Mouse (Mus musculus) forebrain, embryonic 10.5 days (tissue): ENCODE measurements around the gene Ascc2. TPM values are rescaled to one million over a fixed set of nuclear protein-coding genes. Genes with fewer than 3 reads are reported as not detected.

ENCODE experiments used
- DNase-seq: peaks from one replicate; pipeline ENCODE4 v3.0.0-alpha.2; 2017; ENCODE audit warnings: low spot score; ENCODE audit errors: extremely low spot score
- H3K27ac ChIP-seq: fragments of 300-500 bp; sonication (generic); 2 replicates; pipeline ENCODE4 v1.5.1; 2016; ENCODE audit warnings: mild to moderate bottlenecking
- H3K27me3 ChIP-seq: fragments of 300-500 bp; sonication (generic); 2 replicates; pipeline ENCODE4 v1.6.1; 2016; ENCODE audit warnings: mild to moderate bottlenecking; ENCODE audit not compliant: poor library complexity, severe bottlenecking
- H3K36me3 ChIP-seq: fragments of 300-500 bp; sonication (generic); replicated peaks from 2 replicates; pipeline ENCODE4 v1.6.1; 2016; ENCODE audit warnings: mild to moderate bottlenecking, moderate library complexity
- H3K4me1 ChIP-seq: fragments of 300-500 bp; sonication (generic); 2 replicates; pipeline ENCODE4 v1.6.1; 2016
- H3K4me3 ChIP-seq: fragments of 300-500 bp; sonication (generic); 2 replicates; pipeline ENCODE4 v1.5.1; 2016; ENCODE audit warnings: mild to moderate bottlenecking, moderate library complexity
- H3K9me3 ChIP-seq: fragments of 300-500 bp; sonication (generic); 2 replicates; pipeline ENCODE4 v1.6.1; 2016; ENCODE audit warnings: mild to moderate bottlenecking, moderate library complexity
- WGBS: fragments of 180-500 bp; shearing (Covaris S2); methylation state at CpG from one replicate; pipeline ENCODE4 v1.1.7; 2016; 5-methylcytosine and 5-hydroxymethylcytosine counted together
- polyA plus RNA-seq: library from polyadenylated mRNA; unstranded; fragments of >200 nt; fragmentation: Nextera tagmentation; extraction: Ambion mirVana; gene quantifications from 2 replicates; pipeline ENCODE4 v1.2.1, GENCODE M21; 2016

Gene Ascc2
- polyA plus RNA-seq, 1 experiment from 2014 or later: 38.1 TPM

DNA sequence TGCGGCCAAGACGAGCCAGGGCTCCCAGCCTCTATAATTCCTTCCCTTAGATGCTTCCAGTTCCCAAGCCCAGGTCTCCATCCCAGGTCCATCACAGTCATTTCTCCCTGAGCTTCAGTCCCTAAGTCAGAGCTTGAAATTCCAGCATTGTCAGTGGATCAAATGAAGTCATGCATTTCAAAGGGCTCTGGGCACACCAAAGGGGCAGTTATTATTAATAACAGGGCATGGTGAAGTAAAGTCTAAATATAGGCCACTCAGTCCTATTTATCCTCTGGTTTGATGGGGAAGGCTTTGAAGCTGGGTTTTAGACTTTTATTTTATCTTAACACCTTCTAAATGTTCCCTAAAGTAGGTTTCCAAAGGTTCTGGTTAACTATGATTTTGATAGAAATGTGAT lies 25.6 kb upstream of the Ascc2 start:
- no peak for DNase-seq

DNA sequence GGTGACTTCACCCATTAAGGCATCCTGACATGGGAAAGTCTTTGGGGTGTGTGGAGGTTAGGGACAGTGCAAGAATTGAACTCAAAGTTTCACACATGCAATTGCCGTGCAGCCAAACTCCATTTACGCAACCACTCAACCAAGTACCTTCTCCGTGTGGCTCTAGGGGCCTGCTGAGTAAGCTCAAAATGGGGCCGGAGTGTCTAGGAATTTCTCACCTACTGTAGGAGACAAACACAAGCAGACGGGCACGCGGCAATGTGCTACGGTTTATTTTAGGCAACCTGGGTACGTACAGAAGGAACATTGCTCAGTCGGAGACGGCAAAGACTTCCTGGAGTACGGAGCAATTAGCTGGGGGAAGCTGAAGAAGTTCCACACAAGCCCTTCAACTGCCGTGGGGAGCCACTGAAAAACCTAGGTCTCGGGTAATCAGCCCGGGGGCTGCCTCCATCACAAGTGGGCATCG lies 17.5 kb upstream of the Ascc2 start, which contains the start of gene Gm11032:
TSS of gene Gm11032 (plus strand) at position 51 of the 469 bp plus-strand sequence.
- Histone ChIP-seq H3K36me3 (no peaks in the 10 kb centered on the region), H3K27me3 (no peaks in the 10 kb centered on the region), H3K27ac (no peak within 1 kb of the TSS), H3K4me1 (0 out of 2 replicates have a peak, but pooled peaks cover 7% of the 10 kb centered on the region), H3K4me3 (no peak within 1 kb of the TSS), H3K9me3 (no peaks in the 10 kb centered on the region)
- DNase-seq: no peak
- WGBS: 86% methylated on average over 16 of the region's 16 CpGs

More for the DNA sequence above, 25.6 kb upstream of the Ascc2 start:
- Histone ChIP-seq H3K27me3 (no peaks in the 10 kb centered on the region), H3K4me1 (no peaks in the 10 kb centered on the region), H3K27ac (no peak overlapping the region), H3K36me3 (no peaks in the 10 kb centered on the region), H3K4me3 (no peak overlapping the region), H3K9me3 (no peaks in the 10 kb centered on the region)
- 74% methylated on average over 2 of the region's 2 CpGs for WGBS

DNA sequence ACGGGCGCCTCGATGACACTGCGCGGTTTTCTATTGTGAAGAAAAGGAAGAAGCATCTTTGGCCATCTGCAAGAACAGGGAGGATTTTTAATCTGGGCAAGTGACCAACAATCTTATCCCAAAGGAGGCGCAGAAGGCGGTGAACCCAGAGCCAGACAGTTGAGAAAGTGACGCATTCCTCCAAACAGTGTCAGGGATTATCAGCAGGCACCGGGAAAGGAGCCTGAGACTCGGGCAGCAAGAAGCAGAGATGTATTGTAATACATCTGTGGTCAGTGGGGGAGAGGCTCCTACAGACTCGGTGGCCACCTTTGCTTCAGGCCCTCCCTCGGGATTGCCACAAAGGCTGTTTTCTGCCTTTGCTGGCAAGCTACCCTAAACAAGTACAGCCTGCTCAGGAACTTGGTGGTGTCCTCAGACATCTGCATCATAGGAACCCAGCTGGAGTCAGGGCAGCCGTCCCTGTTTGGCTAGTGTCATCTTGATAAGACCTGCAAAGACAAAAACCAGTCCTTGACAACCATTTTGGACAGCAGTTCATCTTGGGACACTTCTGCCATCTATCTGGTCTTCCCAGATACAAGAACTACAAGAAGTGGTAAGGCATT lies 16.9 kb upstream of the Ascc2 start:
- H3K36me3 ChIP-seq: no peaks in the 10 kb centered on the region
- no peaks in the 10 kb centered on the region for H3K9me3 ChIP-seq
- H3K27ac ChIP-seq: no peak overlapping the region
- 62% methylated on average over 13 of the region's 13 CpGs for WGBS
- no peak overlapping the region for H3K4me3 ChIP-seq
- DNase-seq: no peak
- H3K4me1 ChIP-seq: 0 out of 2 replicates have a peak, but pooled peaks cover 7% of the 10 kb centered on the region
- H3K27me3 ChIP-seq: no peaks in the 10 kb centered on the region

DNA sequence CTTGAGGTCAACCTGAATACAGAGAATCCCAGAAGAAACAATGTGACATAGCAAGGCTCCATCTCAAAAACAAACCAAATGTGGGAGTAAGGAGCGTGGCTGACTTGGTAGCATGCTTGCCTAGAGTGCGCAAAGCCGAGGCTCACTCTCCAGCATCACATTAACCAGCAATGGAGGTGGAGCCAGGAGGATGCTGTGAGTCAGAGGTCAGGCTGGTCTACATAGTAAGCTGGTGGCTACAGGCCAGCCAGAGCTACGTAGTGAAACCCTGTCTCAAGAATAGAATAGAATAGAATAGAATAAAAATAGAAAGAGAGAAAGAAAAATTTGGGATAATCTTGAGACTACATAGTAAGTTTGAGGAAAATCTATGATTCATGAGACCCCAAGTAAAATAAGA lies 15.7 kb upstream of the Ascc2 start:
- no peak for DNase-seq
- H3K27me3 ChIP-seq: no peaks in the 10 kb centered on the region
- no peak overlapping the region for H3K4me3 ChIP-seq
- H3K36me3 ChIP-seq: no peaks in the 10 kb centered on the region
- no peaks in the 10 kb centered on the region for H3K9me3 ChIP-seq
- no peak overlapping the region for H3K27ac ChIP-seq
- 83% methylated on average over 4 of the region's 4 CpGs for WGBS
- H3K4me1 ChIP-seq: 0 out of 2 replicates have a peak, but pooled peaks cover 7% of the 10 kb centered on the region

DNA sequence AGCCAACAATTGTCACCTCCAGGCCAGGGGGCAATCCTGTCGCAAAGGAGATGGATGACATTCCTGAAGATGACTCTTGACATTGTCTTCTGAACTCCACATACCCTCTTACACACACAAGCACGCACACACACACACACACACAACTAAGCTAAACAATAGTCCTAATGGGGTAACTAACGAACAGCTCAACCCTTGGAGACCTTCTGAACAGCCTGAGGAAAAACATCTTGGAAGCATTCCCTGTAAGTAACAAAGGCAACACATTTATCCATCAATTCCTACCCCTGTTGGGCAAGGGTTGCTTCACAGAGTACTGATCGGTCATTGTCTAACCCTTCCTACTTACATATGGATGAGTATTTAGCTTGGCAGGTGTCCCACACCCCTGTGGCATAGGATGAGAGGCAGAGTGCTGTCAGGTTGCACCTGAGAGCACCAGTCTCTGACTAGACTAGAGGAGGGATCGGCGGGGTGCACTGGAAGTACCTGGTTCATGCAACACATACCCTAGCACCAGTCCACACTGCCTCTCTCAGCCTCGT lies 15.0 kb upstream of the Ascc2 start:
- no peaks in the 10 kb centered on the region for H3K27me3 ChIP-seq
- no peak overlapping the region for H3K27ac ChIP-seq
- no peaks in the 10 kb centered on the region for H3K9me3 ChIP-seq
- H3K36me3 ChIP-seq: no peaks in the 10 kb centered on the region
- no peak for DNase-seq
- H3K4me1 ChIP-seq: 0 out of 2 replicates have a peak, but pooled peaks cover 7% of the 10 kb centered on the region
- 82% methylated on average over 7 of the region's 7 CpGs for WGBS
- no peak overlapping the region for H3K4me3 ChIP-seq

DNA sequence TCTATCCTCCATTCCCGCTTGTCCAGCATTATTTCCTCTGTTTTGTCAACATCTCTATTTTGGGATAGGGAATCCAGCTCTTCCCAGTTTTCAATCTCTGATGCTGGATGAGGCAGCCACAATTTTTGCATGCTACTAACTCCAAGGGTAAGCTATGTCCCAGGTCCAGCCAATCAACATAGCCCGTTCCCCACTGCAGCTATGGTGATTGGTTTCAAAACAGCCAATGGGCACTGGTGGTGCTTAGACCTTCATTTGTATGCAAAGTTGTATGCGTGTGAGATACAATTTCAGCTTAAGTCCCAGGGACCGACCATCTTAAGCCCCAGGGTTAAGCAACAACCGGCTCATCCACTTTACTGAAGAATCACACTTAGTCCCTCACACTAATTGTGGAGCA lies 14.6 kb upstream of the Ascc2 start:
- no peak for DNase-seq
- no peaks in the 10 kb centered on the region for H3K27me3 ChIP-seq
- WGBS: 67% methylated on average over 5 of the region's 5 CpGs
- H3K4me3 ChIP-seq: no peak overlapping the region
- no peak overlapping the region for H3K27ac ChIP-seq
- 0 out of 2 replicates have a peak, but pooled peaks cover 7% of the 10 kb centered on the region for H3K4me1 ChIP-seq
- no peaks in the 10 kb centered on the region for H3K9me3 ChIP-seq
- H3K36me3 ChIP-seq: no peaks in the 10 kb centered on the region

DNA sequence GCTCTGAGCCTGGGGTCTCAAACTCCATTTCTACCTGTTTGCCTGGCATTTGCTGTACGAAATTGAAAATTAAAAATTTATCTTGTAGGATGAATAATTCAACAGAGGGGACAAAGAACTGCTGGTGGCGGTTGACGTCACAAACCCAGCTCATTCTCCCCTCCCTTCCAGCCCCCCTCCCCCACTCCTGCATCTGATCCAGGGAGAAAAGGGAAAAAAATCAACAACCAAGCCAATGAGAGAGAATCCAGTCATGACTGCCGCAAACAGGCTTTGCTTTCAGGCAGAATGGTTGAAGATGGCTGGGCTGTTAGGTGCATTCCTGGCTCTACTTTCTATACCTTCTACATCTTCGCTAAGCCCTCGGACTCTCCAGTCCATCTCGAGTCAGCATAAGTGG lies 11.6 kb upstream of the Ascc2 start:
- peaks cover 25% of the 10 kb centered on the region for H3K4me1 ChIP-seq
- H3K4me3 ChIP-seq: no peak overlapping the region
- 85% methylated on average over 7 of the region's 7 CpGs for WGBS

DNA sequence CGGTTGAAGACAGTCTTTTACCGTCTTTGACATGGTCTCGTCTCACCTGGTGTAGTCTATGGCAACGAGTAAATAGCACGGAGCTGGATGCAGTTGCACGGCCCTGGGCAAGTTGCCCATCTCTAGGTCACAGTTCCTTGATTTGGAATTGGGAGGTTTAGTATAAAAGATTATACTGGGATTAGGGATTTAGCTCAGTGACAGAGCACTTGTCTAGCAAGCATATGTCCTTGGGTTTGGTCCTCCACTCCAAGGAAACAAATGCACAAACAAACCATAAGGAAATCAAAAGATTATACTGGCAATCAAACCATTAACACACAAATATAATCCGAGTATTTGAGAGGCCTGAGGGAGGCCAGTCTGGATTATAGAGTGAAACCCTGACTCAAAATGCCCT lies 9.9 kb upstream of the Ascc2 start:
- Histone ChIP-seq H3K36me3 (no peaks in the 10 kb centered on the region), H3K27ac (no peak overlapping the region), H3K27me3 (no peaks in the 10 kb centered on the region), H3K4me3 (no peak overlapping the region), H3K9me3 (no peaks in the 10 kb centered on the region), H3K4me1 (peaks cover 24% of the 10 kb centered on the region)
- no peak for DNase-seq
- WGBS: 87% methylated on average over 7 of the region's 7 CpGs

More for the DNA sequence above, 11.6 kb upstream of the Ascc2 start:
- Histone ChIP-seq H3K9me3 (no peaks in the 10 kb centered on the region), H3K36me3 (no peaks in the 10 kb centered on the region), H3K27ac (no peak overlapping the region), H3K27me3 (no peaks in the 10 kb centered on the region)
- DNase-seq: no peak

DNA sequence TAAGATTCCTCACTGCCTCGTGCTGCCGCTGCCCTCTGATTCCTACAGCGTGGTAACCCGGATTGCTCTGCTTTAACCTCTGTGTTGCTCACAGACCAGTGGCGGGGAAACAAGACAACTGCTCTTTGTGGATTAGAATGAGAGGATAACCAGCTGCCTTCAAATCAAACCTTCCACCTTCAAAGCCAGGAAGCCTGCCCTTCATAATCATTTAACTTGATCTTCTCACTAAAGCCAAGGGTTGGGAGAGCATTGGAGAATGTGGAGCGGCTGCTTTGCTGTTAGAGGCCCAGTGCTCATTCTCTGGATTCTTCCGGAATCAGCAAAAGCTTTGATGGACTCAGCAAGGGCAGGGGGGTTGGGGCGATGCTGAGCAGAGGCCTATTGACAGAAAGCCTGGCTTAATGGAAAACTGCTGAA lies 7.7 kb upstream of the Ascc2 start:
- DNase-seq: no peak
- Histone ChIP-seq H3K4me1 (peaks cover 18% of the 10 kb centered on the region), H3K4me3 (no peak overlapping the region), H3K27me3 (no peaks in the 10 kb centered on the region), H3K27ac (peak overlapping the region; percentile 74), H3K9me3 (no peaks in the 10 kb centered on the region), H3K36me3 (no peaks in the 10 kb centered on the region)
- 30% methylated on average over 8 of the region's 8 CpGs for WGBS

DNA sequence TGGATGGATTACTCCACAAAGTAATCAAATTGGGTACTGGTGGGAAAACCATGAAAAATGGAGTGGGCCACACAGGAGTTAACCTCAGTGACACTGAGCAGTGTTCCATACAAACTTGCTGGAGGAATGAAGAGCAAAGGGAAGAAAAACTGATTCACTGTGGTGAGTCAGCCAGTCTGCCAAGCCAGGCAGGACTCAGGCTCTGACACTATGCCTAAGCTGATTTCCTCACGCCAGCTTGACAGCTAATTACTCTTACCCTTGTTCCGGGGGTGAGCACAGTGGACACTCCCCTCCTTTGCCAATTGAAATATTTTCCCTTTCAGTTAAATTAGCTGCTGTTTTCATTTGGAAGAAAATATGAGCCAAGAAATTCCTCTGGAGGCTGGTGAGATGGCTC lies 4.1 kb upstream of the Ascc2 start:
- H3K27ac ChIP-seq: no peak overlapping the region
- H3K9me3 ChIP-seq: no peaks in the 10 kb centered on the region
- no peaks in the 10 kb centered on the region for H3K27me3 ChIP-seq
- peaks cover 36% of the 10 kb centered on the region for H3K4me1 ChIP-seq
- H3K4me3 ChIP-seq: no peak overlapping the region
- 68% methylated on average over 2 of the region's 2 CpGs for WGBS
- no peaks in the 10 kb centered on the region for H3K36me3 ChIP-seq
- DNase-seq: no peak

DNA sequence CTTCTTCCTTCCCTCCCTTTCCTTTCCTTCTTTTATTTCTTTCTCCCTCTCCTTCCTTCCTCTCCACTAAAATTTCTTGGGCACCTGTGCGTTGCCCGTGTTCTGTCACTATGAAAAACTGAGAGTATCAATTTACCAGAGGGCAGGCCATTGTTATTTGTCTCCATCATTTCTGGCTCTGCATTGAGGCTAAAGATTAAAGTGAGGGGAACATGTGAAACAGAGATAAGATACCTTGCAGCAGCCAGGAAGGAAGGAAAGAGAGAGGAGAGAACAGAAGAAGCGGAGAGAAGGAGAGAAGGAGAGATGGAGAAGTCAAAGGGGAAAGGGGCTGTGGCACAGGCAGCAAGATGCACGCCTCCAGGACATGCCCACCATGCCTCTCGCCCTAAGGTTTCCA lies 3.2 kb upstream of the Ascc2 start:
- no peak for DNase-seq
- Histone ChIP-seq H3K9me3 (no peaks in the 10 kb centered on the region), H3K4me1 (peaks cover 43% of the 10 kb centered on the region), H3K4me3 (no peak overlapping the region), H3K27ac (no peak overlapping the region), H3K36me3 (no peaks in the 10 kb centered on the region; the same call in 1 of the 2 replicates), H3K27me3 (no peaks in the 10 kb centered on the region)
- whole genome bisulfite sequencing: 79% methylated on average over 5 of the region's 5 CpGs

DNA sequence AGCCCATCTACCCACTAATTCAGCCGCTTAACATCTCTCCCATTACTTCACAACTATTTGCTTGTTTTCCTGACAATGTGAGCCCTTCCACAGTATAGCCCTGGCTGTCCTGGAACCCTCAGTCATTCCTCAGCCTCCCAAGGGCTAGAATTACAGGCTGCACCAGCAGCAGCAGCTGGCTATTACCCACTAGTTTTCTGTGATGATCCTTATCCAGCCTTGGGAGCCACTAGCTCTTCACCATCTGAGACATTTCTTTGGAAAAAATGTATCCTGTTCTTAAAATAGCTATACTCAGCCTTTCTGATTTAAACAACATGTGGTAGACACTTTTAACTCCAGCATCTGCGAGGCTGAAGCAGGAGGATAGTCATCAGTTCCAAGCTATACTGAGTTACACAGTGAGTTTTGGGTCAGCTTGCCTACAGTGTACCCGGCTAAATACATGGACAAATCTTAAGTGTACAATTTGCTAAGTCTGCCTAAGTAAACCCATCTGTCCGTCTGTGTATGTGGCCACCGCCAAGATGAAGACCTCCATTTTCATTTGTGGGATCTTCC lies 685 bp upstream of the Ascc2 start:
- Histone ChIP-seq H3K27ac (peak overlapping the region; percentile 89), H3K9me3 (no peaks in the 10 kb centered on the region), H3K36me3 (peaks cover 11% of the 10 kb centered on the region), H3K4me3 (peak overlapping the region; percentile 91), H3K4me1 (peaks cover 27% of the 10 kb centered on the region), H3K27me3 (no peaks in the 10 kb centered on the region)
- 61% methylated on average over 5 of the region's 5 CpGs for WGBS
- no peak for DNase-seq

DNA sequence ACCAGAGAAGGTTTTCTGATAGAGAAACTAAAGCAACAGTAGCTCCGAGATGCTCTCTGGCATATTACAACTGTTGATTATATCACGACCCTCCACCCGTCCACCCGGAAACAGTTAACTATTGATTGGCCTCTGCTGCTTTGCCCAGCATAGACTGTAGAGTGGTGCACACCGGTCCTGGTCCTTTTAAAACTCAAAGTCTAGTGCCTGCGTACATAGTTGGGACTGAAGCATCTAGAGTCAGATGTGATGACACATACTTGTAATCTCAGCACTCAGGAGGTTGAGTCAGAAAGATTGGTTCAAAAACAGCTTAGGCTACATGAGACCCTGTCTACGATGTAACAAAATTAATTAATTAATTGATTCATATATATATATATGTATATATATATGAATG lies 714 bp downstream of the Ascc2 start:
- DNase-seq: no peak
- 35% methylated on average over 7 of the region's 7 CpGs for WGBS
- H3K27me3 ChIP-seq: no peaks in the 10 kb centered on the region
- no peaks in the 10 kb centered on the region for H3K9me3 ChIP-seq
- peaks cover 19% of the 10 kb centered on the region for H3K36me3 ChIP-seq
- H3K4me1 ChIP-seq: peaks cover 27% of the 10 kb centered on the region
- H3K27ac ChIP-seq: peak overlapping the region; percentile 89
- peak overlapping the region; percentile 91 for H3K4me3 ChIP-seq
